In the genomic region with DNA sequence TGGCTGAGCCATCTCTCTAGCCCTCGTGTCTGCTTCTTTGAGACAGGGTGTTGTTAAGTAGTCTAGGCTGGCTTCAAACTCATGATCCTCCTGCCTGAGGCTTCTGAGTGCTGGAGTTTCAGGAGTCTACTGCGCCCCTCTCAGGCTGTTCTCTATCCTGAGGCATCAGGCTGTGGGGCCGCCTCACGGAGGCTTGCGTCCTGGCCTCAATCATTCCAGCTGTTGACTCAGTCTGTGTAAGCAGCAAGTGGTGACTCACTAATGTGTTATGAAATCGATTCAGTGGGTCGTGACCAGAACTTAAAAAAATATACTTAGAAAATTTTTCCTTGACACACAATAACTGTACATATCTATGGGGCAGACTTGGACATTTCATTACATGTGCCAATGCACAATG, we compare ENCODE assay signal across 21 mouse cellular contexts. TPM values are rescaled to one million over a fixed set of nuclear protein-coding genes. Genes with fewer than 3 reads are reported as not detected.
DNase-seq lines count a peak whose midpoint lies in the region; ATAC-seq and TF ChIP-seq lines count a peak whose summit lies in the region.
"Had no signal": no experiment of that assay in that cellular context is flagged by ENCODE, and none has a peak within 500 bp of the region (broad histone marks: within the 10 kb centered on the region; RNA-seq: fewer than 3 reads in every experiment).

No protein-coding gene starts in this region.

- no peak overlapping the region for H3K4me2 ChIP-seq in lung, embryonic 16.5 days (ENCODE audit: low read depth, low read length)
- no peak overlapping the region; the same call in 1 of the 2 replicates for H3K4me2 ChIP-seq in stomach, postnatal 0 days (replicated peaks; ENCODE audit: low read depth)
- H3K4me2 ChIP-seq: embryonic facial prominence, embryonic 15.5 days; forebrain, embryonic 15.5 days; liver, embryonic 12.5 days had no signal

- no peaks in the 10 kb centered on the region for H3K9me3 ChIP-seq in lung, embryonic 16.5 days (ENCODE audit: control insufficient read depth, low read length)
- H3K9me3 ChIP-seq in stomach, postnatal 0 days (ENCODE audit: control insufficient read depth, low read length): no peaks in the 10 kb centered on the region
- H3K9me3 ChIP-seq: embryonic facial prominence, embryonic 15.5 days; forebrain, embryonic 15.5 days; G1E; heart, embryonic 10.5 days; liver, embryonic 12.5 days had no signal

- DNase-seq in adrenal gland, adult (ENCODE audit: inconsistent age in 2 of 2, low spot score in 1 of 2): peak; percentile 74 to 83
- DNase-seq in adrenal gland, postnatal 4 days (ENCODE audit: low spot score in 2 of 2): no peak
- DNase-seq in ovary, adult 18-20 months (ENCODE audit: low spot score): peak; percentile 25
- DNase-seq in ovary, postnatal 36 days (ENCODE audit: low spot score): no peak
- peak; percentile 76 for DNase-seq in stomach, postnatal 0 days (ENCODE audit: low spot score)
- DNase-seq in left cerebral cortex, adult 2 months (ENCODE audit: extremely low spot score in 1 of 2, low spot score in 2 of 2): no peak
- no peak for DNase-seq in left cerebral cortex, postnatal 36 days (ENCODE audit: low spot score in 2 of 2)
- DNase-seq: cerebellum, adult 11 months; kidney, adult 11 months; kidney, postnatal 36 days; right cerebral cortex, postnatal 4 days had no signal

- H3K27me3 ChIP-seq in lung, embryonic 16.5 days (ENCODE audit: control insufficient read depth, insufficient read depth, low read depth, low read length): no peaks in the 10 kb centered on the region
- H3K27me3 ChIP-seq in stomach, postnatal 0 days (ENCODE audit: control insufficient read depth, insufficient read depth, low read length): no peaks in the 10 kb centered on the region
- H3K27me3 ChIP-seq: embryonic facial prominence, embryonic 15.5 days had no signal

- H3K4me3 ChIP-seq in lung, embryonic 16.5 days (ENCODE audit: low read length): no peak overlapping the region
- no peak overlapping the region for H3K4me3 ChIP-seq in stomach, postnatal 0 days (ENCODE audit: low read depth, low read length)
- no peak overlapping the region for H3K4me3 ChIP-seq in left cerebral cortex, adult 2 months
- H3K4me3 ChIP-seq: embryonic facial prominence, embryonic 15.5 days; forebrain, embryonic 15.5 days; heart, embryonic 10.5 days; liver, embryonic 12.5 days had no signal

- peaks cover 25% of the 10 kb centered on the region for H3K4me1 ChIP-seq in lung, embryonic 16.5 days (replicated peaks; ENCODE audit: control insufficient read depth, insufficient read depth, low read length)
- H3K4me1 ChIP-seq in stomach, postnatal 0 days (replicated peaks; ENCODE audit: control insufficient read depth, insufficient read depth): peaks cover 12% of the 10 kb centered on the region

- no peak for TF ChIP-seq EP300 in stomach, postnatal 0 days (optimal IDR thresholded peaks at IDR 0.05)

- WGBS in lung, embryonic 16.5 days: 39% methylated on average over 7 of the region's 7 CpGs
- WGBS in stomach, postnatal 0 days: 30% methylated on average over 7 of the region's 7 CpGs

- no peak for ATAC-seq in lung, embryonic 16.5 days (ENCODE audit: low read depth)
- peak; percentile 64 for ATAC-seq in stomach, postnatal 0 days (ENCODE audit: low FRiP score, low TSS enrichment)
- ATAC-seq: activated CD4-positive, CD25-positive, alpha-beta regulatory T cell, adult 4 months; forebrain, embryonic 15.5 days; liver, embryonic 12.5 days had no signal

- TF ChIP-seq CTCF in stomach, postnatal 0 days (IDR thresholded peaks at IDR 0.05; ENCODE audit: low read depth): peak; percentile 57
- no peak for TF ChIP-seq CTCF in left cerebral cortex, adult 2 months (IDR thresholded peaks at IDR 0.05)

- H3K9ac ChIP-seq in lung, embryonic 16.5 days (ENCODE audit: low read length): 0 out of 2 replicates have a peak overlapping the region, but pooled peaks have one; percentile 7
- H3K9ac ChIP-seq in stomach, postnatal 0 days (ENCODE audit: low read length): peak overlapping the region; percentile 23; the same call in 1 of the 2 replicates
- H3K9ac ChIP-seq: embryonic facial prominence, embryonic 15.5 days; forebrain, embryonic 15.5 days; liver, embryonic 12.5 days had no signal

- H3K27ac ChIP-seq in lung, embryonic 16.5 days (ENCODE audit: low read length): no peak overlapping the region
- peak overlapping the region; percentile 35; the same call in 1 of the 2 replicates for H3K27ac ChIP-seq in stomach, postnatal 0 days (replicated peaks)
- H3K27ac ChIP-seq in left cerebral cortex, adult 2 months: no peak overlapping the region
- H3K27ac ChIP-seq: embryonic facial prominence, embryonic 15.5 days; forebrain, embryonic 15.5 days; heart, embryonic 10.5 days; liver, embryonic 12.5 days had no signal

- peaks cover 2% of the 10 kb centered on the region; the same call in 1 of the 2 replicates for H3K36me3 ChIP-seq in lung, embryonic 16.5 days (ENCODE audit: control insufficient read depth, insufficient read depth, low read length)
- H3K36me3 ChIP-seq in stomach, postnatal 0 days (ENCODE audit: control insufficient read depth, insufficient read depth, low read length): no peaks in the 10 kb centered on the region
- H3K36me3 ChIP-seq: forebrain, embryonic 15.5 days; G1E; liver, embryonic 12.5 days had no signal

- intact Hi-C loops in left cerebral cortex, adult 2 months (cut with DNase I): loop anchor here (5.0 kb wide), 2 partner anchors 178 to 328 kb away; no protein-coding TSS in a partner anchor
- intact Hi-C loops in left cerebral cortex, postnatal 36 days (cut with DNase I): no loop called here

RNA-seq across cellular contexts. Expression of a gene that starts 19.7 kb away (rescaled TPM):
- 10 to 100 TPM; 20.0 to 22.7 TPM for total RNA-seq in adrenal gland, postnatal 4 days (2021)
- 13.3 and 15.1 TPM in 2 replicates for polyA plus RNA-seq in lung, embryonic 16.5 days (2015; fragmentation: Nextera tagmentation; extraction: Ambion mirVana)
- 13.2 and 15.6 TPM in 2 replicates for polyA plus RNA-seq in stomach, postnatal 0 days (2015; fragmentation: Nextera tagmentation; extraction: Ambion mirVana)
- 1 to 10 TPM; 2.3 TPM for total RNA-seq in left cerebral cortex, adult 2 months (2021)
- 1 to 10 TPM; 2.6 to 2.8 TPM for total RNA-seq in left cerebral cortex, postnatal 36 days (2021)
- total RNA-seq: hematopoietic stem cell, adult 5-6 weeks had no signal

RNA-seq across cellular contexts. Expression of a gene that starts 29.0 kb away (rescaled TPM):
- total RNA-seq in adrenal gland, postnatal 4 days (2021): 10 to 100 TPM; 91.3 to 98.4 TPM
- polyA plus RNA-seq in lung, embryonic 16.5 days (2015; fragmentation: Nextera tagmentation; extraction: Ambion mirVana): 55.9 and 59.7 TPM in 2 replicates
- 18.6 and 23.2 TPM in 2 replicates for polyA plus RNA-seq in stomach, postnatal 0 days (2015; fragmentation: Nextera tagmentation; extraction: Ambion mirVana)
- total RNA-seq in left cerebral cortex, adult 2 months (2021): 100 to 1,000 TPM; 553 to 561 TPM
- total RNA-seq in left cerebral cortex, postnatal 36 days (2021): 100 to 1,000 TPM; 503 to 538 TPM

RNA-seq across cellular contexts. Expression of a gene that starts 59.1 kb away (rescaled TPM):
- total RNA-seq in adrenal gland, postnatal 4 days (2021): not detected
- 0.33 and 0.88 TPM in 2 replicates for polyA plus RNA-seq in lung, embryonic 16.5 days (2015; fragmentation: Nextera tagmentation; extraction: Ambion mirVana)
- polyA plus RNA-seq in stomach, postnatal 0 days (2015; fragmentation: Nextera tagmentation; extraction: Ambion mirVana): 0.13 and 0.15 TPM in 2 replicates
- total RNA-seq in left cerebral cortex, adult 2 months (2021): not detected
- not detected for total RNA-seq in left cerebral cortex, postnatal 36 days (2021)
- total RNA-seq: megakaryocyte, adult 5-6 weeks had no signal
- polyA plus RNA-seq: cortical plate, adult 2 months had no signal

Comparison
In these comparisons a context has a peak if more than half of its experiments do, and no peak if none do; other contexts are left out.
1. DNase-seq: peak in adrenal gland, adult (2 of 2), ovary, adult 18-20 months (single experiment) and stomach, postnatal 0 days (single experiment); none in adrenal gland, postnatal 4 days (0 of 2), ovary, postnatal 36 days (single experiment), left cerebral cortex, adult 2 months (0 of 2) and left cerebral cortex, postnatal 36 days (0 of 2).
2. RNA of a gene that starts 19.7 kb away (total RNA-seq): 20.0 to 22.7 TPM in adrenal gland, postnatal 4 days; 2.6 to 2.8 TPM in left cerebral cortex, postnatal 36 days and 2.3 TPM in left cerebral cortex, adult 2 months; every median in the first group is over 4 times any median in the second.
3. RNA of a gene that starts 29.0 kb away (total RNA-seq): 553 to 561 TPM in left cerebral cortex, adult 2 months and 503 to 538 TPM in left cerebral cortex, postnatal 36 days; 91.3 to 98.4 TPM in adrenal gland, postnatal 4 days; every median in the first group is over 4 times any median in the second.